Mouse (Mus musculus) embryo, embryonic 9.5 days (tissue): ENCODE measurements at regions not wholly inside any gene's neighbourhood (a gene's known extent, or its start where the extent isn't known, plus 50 kb on each side); places are given as distances from the start of the nearest gene placed in this dataset.
"Not testable (repeated sequence)": the region's sequence is repeated elsewhere in the genome, so short reads cannot be mapped to it uniquely, and the experiment has no call there.

Experiments
- DNase-seq: peaks from one replicate; pipeline ENCODE4 v3.0.0-alpha.2; 2017; ENCODE audit errors: extremely low spot score

- DNase-seq = not testable (repeated sequence)
Measured at GRCm38 (mm10) chr10:103507051-103507450, 139.5 kb downstream of the Slc6a15 start.

DNA sequence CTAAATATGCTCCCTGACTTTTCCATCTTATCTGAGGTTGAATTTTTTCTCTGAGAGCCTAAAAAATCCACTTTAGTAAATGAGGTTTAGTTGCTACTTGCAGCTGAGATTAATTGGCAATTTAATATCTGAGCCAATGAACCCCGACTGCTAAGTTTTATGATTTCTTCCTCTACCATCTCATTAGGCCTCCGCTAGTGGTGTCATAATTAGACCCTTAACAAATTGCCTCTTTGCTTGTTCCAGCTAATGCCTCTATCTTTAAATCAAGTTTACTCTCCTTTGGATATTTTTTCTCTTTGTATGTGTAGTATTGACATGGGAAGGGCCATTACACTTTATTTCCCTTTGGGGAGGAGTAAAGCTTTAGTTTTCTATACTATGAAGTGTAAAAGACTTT, 176.9 kb downstream of the Slc6a15 start:
- no peak for DNase-seq

DNA sequence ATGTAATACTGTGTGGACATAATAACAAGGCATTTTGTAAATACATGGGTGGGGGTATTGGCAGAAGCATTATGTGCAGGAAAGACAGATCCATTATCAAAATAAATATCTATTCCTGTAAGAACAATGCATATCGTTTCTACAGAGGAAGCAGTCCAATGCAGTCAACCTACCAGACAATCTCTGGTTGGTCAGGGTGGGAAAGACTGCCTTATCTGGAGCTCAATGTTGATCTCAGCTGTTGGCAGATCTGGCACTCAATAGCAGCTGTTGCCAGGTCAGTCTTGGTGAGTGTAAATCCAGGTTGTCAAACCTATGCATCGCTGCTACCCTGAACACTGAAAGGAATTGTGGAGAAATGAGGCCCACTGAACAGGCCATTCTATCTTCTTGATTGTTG, 181.9 kb downstream of the Slc6a15 start:
- no peak for DNase-seq

GRCm38 (mm10) chr10:103585097-103585496, 217.5 kb downstream of the Slc6a15 start:
- DNase-seq = no peak

DNA sequence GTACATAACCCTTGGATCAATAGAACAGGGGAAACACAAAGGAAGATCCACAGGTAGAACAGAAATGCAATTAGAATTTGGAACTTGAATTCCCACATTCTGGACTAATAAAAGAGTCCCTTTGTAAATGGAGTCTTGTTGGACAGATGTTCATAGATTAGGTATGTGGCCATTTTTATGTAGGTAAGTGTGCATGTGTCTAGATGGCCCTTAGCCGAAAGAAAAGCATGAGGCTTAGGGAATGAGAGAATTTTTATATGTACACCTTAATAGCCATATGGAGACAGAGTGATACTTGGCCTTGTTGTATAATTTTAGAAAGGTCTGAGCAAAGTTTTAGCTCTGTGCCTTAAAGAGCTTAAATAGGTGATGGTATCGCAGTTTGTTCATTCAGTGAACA, 217.9 kb downstream of the Slc6a15 start:
- no peak for DNase-seq

DNA sequence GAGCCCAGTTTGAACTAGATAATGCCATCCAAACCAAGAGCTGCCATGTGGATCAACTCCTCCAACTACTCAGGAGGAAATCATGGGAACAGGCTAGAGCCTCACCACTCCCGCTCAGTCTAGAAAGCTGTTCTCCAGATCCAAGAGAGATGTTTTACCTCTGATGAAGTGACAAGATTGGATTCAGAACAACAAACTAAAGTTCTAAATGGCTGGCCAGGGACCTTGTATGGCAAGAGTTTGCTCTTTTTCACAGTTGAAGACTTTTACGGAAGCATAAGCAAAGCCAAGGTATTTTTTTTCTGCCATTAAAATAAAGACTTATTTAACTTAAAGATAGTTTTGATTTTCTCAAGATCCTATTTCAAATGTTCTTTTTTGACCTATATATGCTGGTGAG, 224.4 kb downstream of the Slc6a15 start:
- no peak for DNase-seq

GRCm38 (mm10) chr10:103641162-103641561, 273.6 kb downstream of the Slc6a15 start:
- no peak for DNase-seq

- no peak for DNase-seq
Measured at GRCm38 (mm10) chr10:103649848-103650247, 282.3 kb downstream of the Slc6a15 start.

GRCm38 (mm10) chr10:103673081-103673480, 305.5 kb downstream of the Slc6a15 start:
- no peak for DNase-seq

DNA sequence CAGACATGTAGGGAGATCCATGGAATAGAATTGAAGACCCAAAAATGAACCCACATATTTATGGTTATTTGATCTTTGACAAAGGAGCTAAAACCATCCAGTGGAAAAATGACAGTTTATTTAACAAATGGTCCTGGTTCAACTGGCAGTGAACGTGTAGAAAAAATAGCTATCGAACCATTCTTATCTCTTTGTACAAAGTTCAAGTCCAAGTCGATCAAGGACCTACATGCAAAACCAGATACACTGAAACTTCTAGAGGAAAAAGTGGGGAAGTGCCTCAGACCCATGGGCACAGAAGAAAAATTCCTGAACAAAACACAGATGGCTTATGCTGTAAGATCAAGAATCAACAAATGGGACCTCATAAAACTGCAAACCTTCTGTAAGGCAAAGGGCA, 306.2 kb downstream of the Slc6a15 start:
- no peak for DNase-seq

GRCm38 (mm10) chr10:103692682-103693081, 325.1 kb downstream of the Slc6a15 start:
- DNase-seq = no peak

DNA sequence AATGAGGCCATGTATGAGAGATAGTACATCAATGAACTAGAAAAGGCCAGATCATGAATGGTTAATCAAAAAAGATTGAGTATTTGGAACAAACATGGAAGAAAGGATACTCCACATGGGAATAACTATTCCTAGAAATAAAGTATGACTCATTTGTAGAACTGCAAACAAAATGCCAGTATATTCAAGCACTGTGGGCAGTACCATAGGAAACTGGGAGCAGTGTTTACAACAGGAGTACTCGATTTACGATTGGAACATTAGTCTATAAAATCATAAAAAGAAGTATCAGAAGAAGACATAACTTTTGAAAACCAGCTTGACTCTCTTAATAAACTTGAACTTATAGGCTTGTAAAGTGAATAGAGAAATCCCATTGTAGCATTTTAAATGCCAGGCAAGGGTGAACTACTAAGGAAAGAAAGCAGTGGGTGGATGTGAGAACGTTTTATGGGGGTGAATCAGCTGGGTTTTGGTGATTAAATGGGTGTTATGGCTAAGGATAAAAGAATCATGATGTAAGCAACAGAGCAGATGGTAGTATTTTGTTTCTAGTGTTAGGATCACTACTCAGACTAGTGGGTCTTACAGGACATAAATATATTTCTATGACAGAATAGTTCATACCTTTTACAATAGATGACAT, 347.6 kb downstream of the Slc6a15 start:
- DNase-seq = no peak

DNA sequence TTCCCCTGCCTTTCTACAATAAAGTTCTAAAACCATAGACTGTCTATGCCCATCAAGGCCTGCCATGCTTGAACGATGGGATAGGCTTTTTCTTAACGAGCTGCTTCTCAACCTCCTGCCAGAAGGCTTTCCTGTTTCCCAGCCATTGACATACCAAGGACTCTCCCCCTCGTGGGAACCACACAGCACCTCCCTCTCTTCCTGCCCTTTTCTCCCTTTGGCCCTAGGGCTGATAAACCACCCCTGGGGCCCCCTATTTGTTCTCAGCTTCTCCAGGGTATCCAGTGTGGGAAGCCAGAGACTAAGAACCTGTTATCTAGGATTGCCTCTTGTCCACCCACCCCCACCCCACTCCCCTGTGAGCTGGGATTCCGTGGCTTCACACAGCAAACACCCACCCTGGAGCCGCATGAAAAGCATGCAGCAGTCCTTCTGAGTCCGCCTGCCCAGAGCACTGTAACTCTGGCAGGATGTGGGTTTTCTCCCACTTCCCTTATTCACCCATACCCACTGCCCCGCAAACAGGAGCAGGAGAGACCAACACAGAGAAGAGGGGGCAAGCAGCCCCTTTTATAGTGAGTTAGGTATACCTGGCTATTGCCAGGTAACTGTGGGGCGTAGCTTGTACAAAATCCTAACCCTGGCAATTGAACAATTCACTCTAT, 351.5 kb downstream of the Slc6a15 start:
- DNase-seq = no peak

GRCm38 (mm10) chr10:103726680-103727079, 359.1 kb downstream of the Slc6a15 start:
- peak; percentile 53 for DNase-seq

DNA sequence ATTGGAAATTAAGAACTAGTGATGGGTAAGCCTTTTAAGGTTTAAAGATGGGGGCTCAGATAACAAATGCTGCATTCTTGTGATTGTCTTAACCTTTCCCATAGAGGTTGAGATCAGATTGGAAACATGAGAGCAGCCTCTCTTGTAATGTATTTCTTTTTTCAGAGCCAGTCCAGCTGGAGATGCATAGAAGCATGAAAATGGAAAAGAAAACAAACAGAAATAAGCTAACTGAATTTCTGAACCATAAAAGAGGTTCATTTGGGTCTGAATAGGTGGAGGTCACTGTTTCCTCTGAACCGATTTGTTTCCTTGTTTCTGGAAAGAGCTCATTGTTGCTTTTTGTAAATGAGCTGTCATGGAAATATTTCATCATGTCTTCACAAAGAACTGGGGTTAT, 363.9 kb downstream of the Slc6a15 start:
- DNase-seq = no peak

GRCm38 (mm10) chr10:103731981-103732380, 364.4 kb downstream of the Slc6a15 start:
- no peak for DNase-seq

DNA sequence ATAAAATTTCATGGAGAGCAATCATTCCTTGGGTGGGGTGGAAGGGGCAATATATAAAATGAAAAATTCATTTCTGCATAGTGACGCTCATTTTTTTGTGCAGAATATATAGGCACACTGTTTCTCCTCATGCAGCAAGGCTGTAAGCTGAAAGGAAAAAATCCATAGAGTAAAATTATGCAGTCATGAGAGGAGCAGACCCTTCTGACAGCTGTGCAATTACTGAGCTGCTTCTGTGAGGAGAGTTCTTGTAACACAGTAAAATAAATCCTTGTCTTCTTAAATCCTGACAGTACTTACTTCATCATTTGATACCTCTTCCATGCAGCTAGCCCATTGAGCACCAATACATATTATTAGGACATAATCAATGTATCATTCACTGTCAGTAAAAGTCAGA, 362.7 kb upstream of the Gm21293 start:
- DNase-seq = no peak

DNA sequence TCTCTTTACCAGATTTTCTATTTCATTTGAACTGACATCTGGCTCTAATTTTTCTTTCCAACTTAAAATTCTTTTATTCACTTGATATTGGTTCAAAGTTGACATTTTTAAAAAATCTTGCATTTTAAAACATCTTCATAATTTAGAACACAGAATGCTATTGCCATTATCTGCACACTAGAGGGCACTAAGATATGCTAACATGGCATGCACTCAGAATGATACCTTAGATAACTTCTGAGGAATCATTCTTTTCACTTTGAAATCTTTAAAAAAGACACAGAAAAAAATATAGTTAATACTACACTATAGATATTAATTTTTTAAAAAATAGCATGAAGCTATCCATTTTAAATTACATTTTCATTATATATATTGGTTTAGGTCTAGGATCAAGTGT, 357.9 kb upstream of the Gm21293 start:
- no peak for DNase-seq

DNA sequence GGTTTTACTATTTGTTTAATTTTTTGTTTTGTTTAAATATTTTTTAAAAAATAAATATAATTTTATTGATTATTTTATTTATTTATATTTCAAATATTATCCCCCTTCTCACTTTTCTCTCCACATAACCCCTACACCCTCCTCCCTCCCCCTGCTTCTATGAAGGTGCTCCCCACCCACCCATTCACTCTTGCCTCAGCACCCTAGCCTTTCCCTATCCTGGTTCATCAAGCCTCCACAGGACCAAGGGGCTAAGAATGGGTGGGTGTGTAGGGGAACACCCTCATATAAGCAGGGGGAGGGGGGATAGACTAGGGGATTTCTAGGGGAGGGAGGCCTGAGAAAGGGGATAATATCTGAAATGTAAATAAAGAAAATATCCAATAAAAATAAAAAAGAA, 313.7 kb upstream of the Gm21293 start:
- DNase-seq = no peak

DNA sequence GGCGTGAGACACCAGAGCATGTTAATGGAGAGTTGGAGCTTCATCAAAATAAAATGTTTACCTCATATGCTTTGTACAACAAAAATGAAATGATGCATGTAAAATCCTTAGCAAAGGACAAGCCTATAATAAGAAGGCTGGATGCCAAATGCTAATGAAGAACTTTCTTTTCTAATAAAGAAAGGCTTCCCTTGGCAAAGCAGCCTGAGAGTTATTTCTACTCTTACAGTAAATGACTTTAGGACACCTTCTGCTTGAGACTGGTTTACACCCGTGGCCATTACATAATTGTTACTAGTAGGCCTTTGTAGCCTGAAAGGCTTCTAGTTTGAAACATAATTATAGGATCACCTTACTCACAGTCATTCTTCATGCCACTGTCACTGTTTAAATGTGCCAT, 310.7 kb upstream of the Gm21293 start:
- no peak for DNase-seq

- no peak for DNase-seq
Measured at GRCm38 (mm10) chr10:103855211-103855610, 287.6 kb upstream of the Gm21293 start.

DNA sequence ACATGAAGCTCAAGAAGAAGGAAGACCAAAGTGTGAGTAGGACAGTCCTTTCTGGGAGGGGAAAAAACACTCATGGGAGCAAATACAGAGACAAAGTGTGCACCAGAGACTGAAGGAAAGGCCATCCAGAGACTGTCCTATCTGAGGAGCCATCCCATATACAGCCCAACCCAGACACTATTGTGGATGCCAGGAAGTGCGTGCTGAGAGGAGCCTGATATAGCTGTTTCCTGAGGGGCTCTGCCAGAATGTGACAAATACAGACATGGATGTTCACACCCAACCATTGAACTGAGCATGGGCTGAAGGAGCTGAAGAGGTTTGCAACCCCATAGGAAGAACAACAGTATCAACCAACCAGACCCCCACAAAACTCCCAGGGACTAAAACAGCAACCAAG, 281.9 kb upstream of the Gm21293 start:
- no peak for DNase-seq

DNA sequence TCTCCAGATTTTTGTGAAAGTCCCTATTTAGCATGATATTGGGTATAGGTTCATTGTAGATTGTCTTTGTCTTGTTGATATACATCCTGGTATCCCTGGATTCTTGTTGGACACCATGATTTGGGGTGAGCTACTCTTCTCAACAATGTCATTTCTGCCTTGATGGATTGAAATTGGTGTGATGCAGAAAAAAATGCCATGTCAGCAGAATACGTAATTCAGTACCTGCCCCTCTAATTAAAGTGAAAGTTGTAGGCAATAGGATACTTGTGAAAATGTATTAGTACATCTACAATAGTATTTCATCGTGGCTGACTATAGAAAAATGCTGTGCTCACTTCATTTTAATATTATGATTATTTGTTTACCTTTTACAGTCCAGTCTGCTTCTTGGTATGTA, 280.7 kb upstream of the Gm21293 start:
- DNase-seq = no peak

DNA sequence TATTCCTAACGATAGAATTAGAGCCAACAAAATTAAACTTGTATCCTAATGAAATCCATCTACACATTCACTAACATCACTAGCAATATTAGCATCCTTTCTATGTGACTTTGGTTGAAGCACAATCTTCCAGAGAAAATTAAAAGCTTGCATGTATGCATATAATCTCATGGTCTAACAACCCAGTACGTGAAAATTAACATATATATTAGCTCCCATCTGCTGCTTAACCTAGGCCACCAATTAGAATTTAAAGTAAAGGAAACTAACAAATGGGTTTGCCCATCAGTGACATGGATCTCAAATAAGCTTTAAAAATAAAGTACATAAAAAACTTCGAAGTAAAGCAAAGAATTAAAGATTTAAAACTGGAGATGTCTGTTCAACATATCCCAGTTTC, 278.9 kb upstream of the Gm21293 start:
- DNase-seq = no peak
